Mouse (Mus musculus) liver, postnatal 0 days (tissue): ENCODE data around the gene Siglece.

Experiments
- CTCF ChIP-seq: sonication (generic); IDR thresholded peaks from 2 replicates; pipeline ENCODE4 v1.5.1; 2016; ENCODE audit warnings: antibody characterized with exemption, low read depth
- EP300 ChIP-seq: IDR thresholded peaks from 2 replicates; pipeline ENCODE4 v1.6.1; 2016; ENCODE audit warnings: antibody characterized with exemption, low read depth, mild to moderate bottlenecking

- TF ChIP-seq CTCF (no peak), EP300 (no peak)
These were observed at the start of gene Siglece for GRCm38 (mm10) chr7:43660002-43660401.
